Mouse (Mus musculus): ENCODE results near the gene Zfp992. TPM values are rescaled to one million over a fixed set of nuclear protein-coding genes. Genes with fewer than 3 reads are reported as not detected.
"Not testable (repeated sequence)": the region's sequence is repeated elsewhere in the genome, so short reads cannot be mapped to it uniquely, and the experiment has no call there.

Zfp992 gene
- polyA plus RNA-seq, 2 experiments, result 2.1 to 2.9 TPM

GRCm38 (mm10) chr4:146447016-146447415 lies 1.8 kb upstream of the Zfp992 start:
- H3K9ac ChIP-seq (replicated peaks); H3K27ac ChIP-seq; H3K4me2 ChIP-seq (ENCODE audit: low read depth); H3K4me3 ChIP-seq (ENCODE audit: insufficient read depth in 1 of 2, low read depth in 2 of 2, low read length in 2 of 2); H3K4me1 ChIP-seq (replicated peaks; ENCODE audit: control insufficient read depth in 2 of 2, insufficient read depth in 2 of 2, low read length in 1 of 2); ATAC-seq (ENCODE audit: insufficient read depth); H3K27me3 ChIP-seq (ENCODE audit: control insufficient read depth, insufficient read depth, low read length); H3K36me3 ChIP-seq (replicated peaks; ENCODE audit: control insufficient read depth, insufficient read depth, low read depth); H3K9me3 ChIP-seq (ENCODE audit: control insufficient read depth, low read length); DNase-seq (ENCODE audit: low read depth in 3 of 3, low spot score in 3 of 3): not testable (repeated sequence)
- WGBS (ENCODE audit: insufficient replicate concordance), result 65% methylated on average over 2 of the region's 2 CpGs

GRCm38 (mm10) chr4:146449711-146450110 lies 888 bp downstream of the Zfp992 start:
- not testable (repeated sequence) for H3K27ac ChIP-seq; H3K9ac ChIP-seq (replicated peaks); H3K4me1 ChIP-seq (replicated peaks; ENCODE audit: control insufficient read depth in 2 of 2, insufficient read depth in 2 of 2, low read length in 1 of 2); DNase-seq (ENCODE audit: low read depth in 3 of 3, low spot score in 3 of 3); H3K4me2 ChIP-seq (ENCODE audit: low read depth); H3K36me3 ChIP-seq (replicated peaks; ENCODE audit: control insufficient read depth, insufficient read depth, low read depth); H3K4me3 ChIP-seq (ENCODE audit: insufficient read depth in 1 of 2, low read depth in 2 of 2, low read length in 2 of 2); H3K27me3 ChIP-seq (ENCODE audit: control insufficient read depth, insufficient read depth, low read length)
- 69% methylated on average over 5 of the region's 5 CpGs for WGBS (ENCODE audit: insufficient replicate concordance)
- peaks cover 13% of the 10 kb centered on the region; the same call in 1 of the 2 replicates for H3K9me3 ChIP-seq (ENCODE audit: control insufficient read depth, low read length)
- ATAC-seq (ENCODE audit: insufficient read depth), result 0 out of 2 replicates have a peak, but pooled peaks have one; percentile 16

GRCm38 (mm10) chr4:146452576-146452975 lies 3.8 kb downstream of the Zfp992 start:
- ATAC-seq (ENCODE audit: insufficient read depth); H3K36me3 ChIP-seq (replicated peaks; ENCODE audit: control insufficient read depth, insufficient read depth, low read depth); H3K4me1 ChIP-seq (replicated peaks; ENCODE audit: control insufficient read depth in 2 of 2, insufficient read depth in 2 of 2, low read length in 1 of 2); H3K4me2 ChIP-seq (ENCODE audit: low read depth); H3K9ac ChIP-seq (replicated peaks); DNase-seq (ENCODE audit: low read depth in 3 of 3, low spot score in 3 of 3); H3K4me3 ChIP-seq (ENCODE audit: insufficient read depth in 1 of 2, low read depth in 2 of 2, low read length in 2 of 2); H3K27ac ChIP-seq; H3K27me3 ChIP-seq (ENCODE audit: control insufficient read depth, insufficient read depth, low read length): not testable (repeated sequence)
- H3K9me3 ChIP-seq (ENCODE audit: control insufficient read depth, low read length), result peaks cover 25% of the 10 kb centered on the region
- 58% methylated on average over 2 of the region's 2 CpGs for WGBS (ENCODE audit: insufficient replicate concordance)

- H3K36me3 ChIP-seq (replicated peaks; ENCODE audit: control insufficient read depth, insufficient read depth, low read depth); H3K4me3 ChIP-seq (ENCODE audit: insufficient read depth in 1 of 2, low read depth in 2 of 2, low read length in 2 of 2); DNase-seq (ENCODE audit: low read depth in 3 of 3, low spot score in 3 of 3); ATAC-seq (ENCODE audit: insufficient read depth); H3K9ac ChIP-seq (replicated peaks); H3K4me1 ChIP-seq (replicated peaks; ENCODE audit: control insufficient read depth in 2 of 2, insufficient read depth in 2 of 2, low read length in 1 of 2); H3K4me2 ChIP-seq (ENCODE audit: low read depth); H3K27me3 ChIP-seq (ENCODE audit: control insufficient read depth, insufficient read depth, low read length); H3K27ac ChIP-seq: not testable (repeated sequence)
- peaks cover 28% of the 10 kb centered on the region for H3K9me3 ChIP-seq (ENCODE audit: control insufficient read depth, low read length)
- WGBS (ENCODE audit: insufficient replicate concordance), result 38% methylated on average over 1 of the region's 1 CpGs
Observed at GRCm38 (mm10) chr4:146454170-146454569, 5.3 kb downstream of the Zfp992 start.

- Histone ChIP-seq H3K27ac (no peak overlapping the region), H3K36me3 (replicated peaks; ENCODE audit: control insufficient read depth, insufficient read depth, low read depth) (no peaks in the 10 kb centered on the region), H3K27me3 (ENCODE audit: control insufficient read depth, insufficient read depth, low read length) (no peaks in the 10 kb centered on the region), H3K4me2 (ENCODE audit: low read depth) (no peak overlapping the region), H3K9ac (replicated peaks) (no peak overlapping the region), H3K9me3 (ENCODE audit: control insufficient read depth, low read length) (peaks cover 28% of the 10 kb centered on the region), H3K4me1 (replicated peaks; ENCODE audit: control insufficient read depth in 2 of 2, insufficient read depth in 2 of 2, low read length in 1 of 2) (no peaks in the 10 kb centered on the region), H3K4me3 (ENCODE audit: insufficient read depth in 1 of 2, low read depth in 2 of 2, low read length in 2 of 2) (no peak overlapping the region)
- no peak for TF ChIP-seq EP300 (IDR thresholded peaks at IDR 0.05; ENCODE audit: low read depth)
- no peak for TF ChIP-seq CTCF (IDR thresholded peaks at IDR 0.05; ENCODE audit: low read depth)
- DNase-seq (ENCODE audit: low read depth in 3 of 3, low spot score in 3 of 3) (no peak), ATAC-seq (ENCODE audit: insufficient read depth) (peak; percentile 3; the same call in 1 of the 2 replicates)
- WGBS (ENCODE audit: insufficient replicate concordance), result 38% methylated on average over 2 of the region's 2 CpGs
Observed at GRCm38 (mm10) chr4:146454896-146455295, 6.1 kb downstream of the Zfp992 start.

GRCm38 (mm10) chr4:146455321-146455721 lies 6.5 kb downstream of the Zfp992 start:
- Histone ChIP-seq H3K4me1 (replicated peaks; ENCODE audit: control insufficient read depth in 2 of 2, insufficient read depth in 2 of 2, low read length in 1 of 2) (no peaks in the 10 kb centered on the region), H3K36me3 (replicated peaks; ENCODE audit: control insufficient read depth, insufficient read depth, low read depth) (no peaks in the 10 kb centered on the region), H3K9ac (replicated peaks) (no peak overlapping the region), H3K27me3 (ENCODE audit: control insufficient read depth, insufficient read depth, low read length) (no peaks in the 10 kb centered on the region), H3K9me3 (ENCODE audit: control insufficient read depth, low read length) (peaks cover 28% of the 10 kb centered on the region), H3K4me2 (ENCODE audit: low read depth) (no peak overlapping the region), H3K4me3 (ENCODE audit: insufficient read depth in 1 of 2, low read depth in 2 of 2, low read length in 2 of 2) (no peak overlapping the region), H3K27ac (no peak overlapping the region)
- WGBS (ENCODE audit: insufficient replicate concordance), result 79% methylated on average over 7 of the region's 7 CpGs
- TF ChIP-seq CTCF (IDR thresholded peaks at IDR 0.05; ENCODE audit: low read depth) (no peak), EP300 (IDR thresholded peaks at IDR 0.05; ENCODE audit: low read depth) (no peak)
- no peak for DNase-seq (ENCODE audit: low read depth in 3 of 3, low spot score in 3 of 3)
- ATAC-seq (ENCODE audit: insufficient read depth), result peak; percentile 24

Measured in liver, embryonic 14.5 days (tissue).